Mouse (Mus musculus): ENCODE measurements around the gene Mcoln2. TPM values are rescaled to one million over a fixed set of nuclear protein-coding genes. Genes with fewer than 3 reads are reported as not detected.

Mcoln2 gene
- total RNA-seq, 1 experiment = 0.40 TPM

GRCm38 (mm10) chr3:146224271-146224670 is 74.6 kb downstream of the Mcoln2 start:
- Histone ChIP-seq H3K4me3 (ENCODE audit: insufficient read depth in 1 of 2, low read depth in 1 of 2, low read length in 2 of 2, poor library complexity in 1 of 2, severe bottlenecking in 1 of 2) (no peak overlapping the region), H3K27ac (ENCODE audit: insufficient read depth, low read depth, low read length, poor library complexity, severe bottlenecking) (no peak overlapping the region), H3K4me1 (ENCODE audit: control insufficient read depth in 2 of 2, insufficient read depth in 2 of 2, low read length in 2 of 2, poor library complexity in 1 of 2) (no peaks in the 10 kb centered on the region; a peak in 1 of 4 replicates), H3K36me3 (ENCODE audit: control insufficient read depth, insufficient read depth, low read length, poor library complexity, severe bottlenecking) (no peaks in the 10 kb centered on the region), H3K9ac (ENCODE audit: insufficient read depth, low read depth, low read length, poor library complexity, severe bottlenecking) (no peak overlapping the region), H3K9me3 (ENCODE audit: control insufficient read depth, insufficient read depth, low read depth, low read length) (no peaks in the 10 kb centered on the region)
- TF ChIP-seq HCFC1 (IDR thresholded peaks at IDR 0.05; ENCODE audit: borderline replicate concordance, insufficient read depth, low read length) (no peak), CHD2 (IDR thresholded peaks at IDR 0.05; ENCODE audit: low read depth, low read length) (no peak), MAFK (IDR thresholded peaks at IDR 0.05; ENCODE audit: insufficient read depth, low read depth, low read length) (no peak), ZNF384 (IDR thresholded peaks at IDR 0.05; ENCODE audit: low read depth, low read length) (no peak), ZC3H11A (IDR thresholded peaks at IDR 0.05; ENCODE audit: borderline replicate concordance, low read depth, low read length) (no peak)
- no peak for DNase-seq (ENCODE audit: low read depth, low spot score)
- in situ Hi-C loops (cut with MboI; ENCODE audit: low sequenced_read_pairs in 2 of 2, unreplicated experiment in 2 of 2) = no loop called here

- no peaks in the 10 kb centered on the region; a peak in 1 of 4 replicates for H3K4me1 ChIP-seq (ENCODE audit: control insufficient read depth in 2 of 2, insufficient read depth in 2 of 2, low read length in 2 of 2, poor library complexity in 1 of 2)
- H3K36me3 ChIP-seq (ENCODE audit: control insufficient read depth, insufficient read depth, low read length, poor library complexity, severe bottlenecking) = no peaks in the 10 kb centered on the region
- in situ Hi-C loops (cut with MboI; ENCODE audit: low sequenced_read_pairs in 2 of 2, unreplicated experiment in 2 of 2) = no loop called here
- H3K27ac ChIP-seq (ENCODE audit: insufficient read depth, low read depth, low read length, poor library complexity, severe bottlenecking) = no peak overlapping the region
- no peaks in the 10 kb centered on the region for H3K9me3 ChIP-seq (ENCODE audit: control insufficient read depth, insufficient read depth, low read depth, low read length)
- no peak overlapping the region for H3K9ac ChIP-seq (ENCODE audit: insufficient read depth, low read depth, low read length, poor library complexity, severe bottlenecking)
- H3K4me3 ChIP-seq (ENCODE audit: insufficient read depth in 1 of 2, low read depth in 1 of 2, low read length in 2 of 2, poor library complexity in 1 of 2, severe bottlenecking in 1 of 2) = no peak overlapping the region
- no peak for DNase-seq (ENCODE audit: low read depth, low spot score)
- TF ChIP-seq MAFK (IDR thresholded peaks at IDR 0.05; ENCODE audit: insufficient read depth, low read depth, low read length) (no peak), ZNF384 (IDR thresholded peaks at IDR 0.05; ENCODE audit: low read depth, low read length) (no peak), HCFC1 (IDR thresholded peaks at IDR 0.05; ENCODE audit: borderline replicate concordance, insufficient read depth, low read length) (no peak), ZC3H11A (IDR thresholded peaks at IDR 0.05; ENCODE audit: borderline replicate concordance, low read depth, low read length) (no peak)
These were observed 75.6 kb downstream of the Mcoln2 start for GRCm38 (mm10) chr3:146225061-146225761.

- Histone ChIP-seq H3K27ac (ENCODE audit: insufficient read depth, low read depth, low read length, poor library complexity, severe bottlenecking) (no peak overlapping the region), H3K4me3 (ENCODE audit: insufficient read depth in 1 of 2, low read depth in 1 of 2, low read length in 2 of 2, poor library complexity in 1 of 2, severe bottlenecking in 1 of 2) (no peak overlapping the region), H3K9ac (ENCODE audit: insufficient read depth, low read depth, low read length, poor library complexity, severe bottlenecking) (no peak overlapping the region), H3K4me1 (ENCODE audit: control insufficient read depth in 2 of 2, insufficient read depth in 2 of 2, low read length in 2 of 2, poor library complexity in 1 of 2) (no peaks in the 10 kb centered on the region; a peak in 1 of 4 replicates), H3K9me3 (ENCODE audit: control insufficient read depth, insufficient read depth, low read depth, low read length) (no peaks in the 10 kb centered on the region), H3K36me3 (ENCODE audit: control insufficient read depth, insufficient read depth, low read length, poor library complexity, severe bottlenecking) (no peaks in the 10 kb centered on the region)
- in situ Hi-C loops (cut with MboI; ENCODE audit: low sequenced_read_pairs in 2 of 2, unreplicated experiment in 2 of 2) = no loop called here
- TF ChIP-seq CHD2 (IDR thresholded peaks at IDR 0.05; ENCODE audit: low read depth, low read length) (no peak), ZNF384 (IDR thresholded peaks at IDR 0.05; ENCODE audit: low read depth, low read length) (no peak), ZC3H11A (IDR thresholded peaks at IDR 0.05; ENCODE audit: borderline replicate concordance, low read depth, low read length) (no peak), MAFK (IDR thresholded peaks at IDR 0.05; ENCODE audit: insufficient read depth, low read depth, low read length) (no peak), HCFC1 (IDR thresholded peaks at IDR 0.05; ENCODE audit: borderline replicate concordance, insufficient read depth, low read length) (no peak)
- no peak for DNase-seq (ENCODE audit: low read depth, low spot score)
These were observed 77.8 kb downstream of the Mcoln2 start for GRCm38 (mm10) chr3:146227427-146227826.

- DNase-seq (ENCODE audit: low read depth, low spot score) = no peak
- H3K36me3 ChIP-seq (ENCODE audit: control insufficient read depth, insufficient read depth, low read length, poor library complexity, severe bottlenecking) = no peaks in the 10 kb centered on the region
- H3K9me3 ChIP-seq (ENCODE audit: control insufficient read depth, insufficient read depth, low read depth, low read length) = no peaks in the 10 kb centered on the region
- no peak overlapping the region for H3K27ac ChIP-seq (ENCODE audit: insufficient read depth, low read depth, low read length, poor library complexity, severe bottlenecking)
- in situ Hi-C loops (cut with MboI; ENCODE audit: low sequenced_read_pairs in 2 of 2, unreplicated experiment in 2 of 2) = no loop called here
- TF ChIP-seq ZC3H11A (IDR thresholded peaks at IDR 0.05; ENCODE audit: borderline replicate concordance, low read depth, low read length) (no peak), CHD2 (IDR thresholded peaks at IDR 0.05; ENCODE audit: low read depth, low read length) (no peak), HCFC1 (IDR thresholded peaks at IDR 0.05; ENCODE audit: borderline replicate concordance, insufficient read depth, low read length) (no peak), ZNF384 (IDR thresholded peaks at IDR 0.05; ENCODE audit: low read depth, low read length) (no peak), MAFK (IDR thresholded peaks at IDR 0.05; ENCODE audit: insufficient read depth, low read depth, low read length) (no peak)
- H3K4me3 ChIP-seq (ENCODE audit: insufficient read depth in 1 of 2, low read depth in 1 of 2, low read length in 2 of 2, poor library complexity in 1 of 2, severe bottlenecking in 1 of 2) = no peak overlapping the region
- H3K4me1 ChIP-seq (ENCODE audit: control insufficient read depth in 2 of 2, insufficient read depth in 2 of 2, low read length in 2 of 2, poor library complexity in 1 of 2) = no peaks in the 10 kb centered on the region; a peak in 1 of 4 replicates
- no peak overlapping the region for H3K9ac ChIP-seq (ENCODE audit: insufficient read depth, low read depth, low read length, poor library complexity, severe bottlenecking)
These were observed 79.1 kb downstream of the Mcoln2 start for GRCm38 (mm10) chr3:146228559-146229310.
